Mouse (Mus musculus): ENCODE measurements around the gene Cacna2d3.

Cacna2d3 gene

GRCm38 (mm10) chr14:29077418-29077817 is 644.2 kb downstream of the Cacna2d3 start:
- DNase-seq (ENCODE audit: low spot score in 2 of 2): no peak

- DNase-seq (ENCODE audit: low spot score in 2 of 2): no peak
These were observed 647.9 kb downstream of the Cacna2d3 start for GRCm38 (mm10) chr14:29073747-29074146.

GRCm38 (mm10) chr14:29062676-29063075 is 659.0 kb downstream of the Cacna2d3 start:
- no peak for DNase-seq (ENCODE audit: low spot score in 2 of 2)

GRCm38 (mm10) chr14:29061491-29061890 is 660.2 kb downstream of the Cacna2d3 start:
- DNase-seq (ENCODE audit: low spot score in 2 of 2): no peak

- DNase-seq (ENCODE audit: low spot score in 2 of 2): no peak
These were observed 661.0 kb downstream of the Cacna2d3 start for GRCm38 (mm10) chr14:29060679-29061078.

- no peak for DNase-seq (ENCODE audit: low spot score in 2 of 2)
These were observed 669.5 kb downstream of the Cacna2d3 start for GRCm38 (mm10) chr14:29051951-29052835.

- DNase-seq (ENCODE audit: low spot score in 2 of 2): no peak
These were observed 679.3 kb downstream of the Cacna2d3 start for GRCm38 (mm10) chr14:29042355-29042754.

GRCm38 (mm10) chr14:29041498-29041897 is 680.2 kb downstream of the Cacna2d3 start:
- DNase-seq (ENCODE audit: low spot score in 2 of 2): no peak

- DNase-seq (ENCODE audit: low spot score in 2 of 2): peak in 1 of 2 experiments; percentile 52
These were observed 680.9 kb downstream of the Cacna2d3 start for GRCm38 (mm10) chr14:29040606-29041364.

- no peak for DNase-seq (ENCODE audit: low spot score in 2 of 2)
These were observed 683.4 kb downstream of the Cacna2d3 start for GRCm38 (mm10) chr14:29038246-29038645.

- no peak for DNase-seq (ENCODE audit: low spot score in 2 of 2)
These were observed 689.7 kb downstream of the Cacna2d3 start for GRCm38 (mm10) chr14:29031858-29032395.

- no peak for DNase-seq (ENCODE audit: low spot score in 2 of 2)
These were observed 691.1 kb downstream of the Cacna2d3 start for GRCm38 (mm10) chr14:29030519-29030918.

- DNase-seq (ENCODE audit: low spot score in 2 of 2): no peak
These were observed 691.7 kb downstream of the Cacna2d3 start for GRCm38 (mm10) chr14:29029896-29030420.

- no peak for DNase-seq (ENCODE audit: low spot score in 2 of 2)
These were observed 692.6 kb downstream of the Cacna2d3 start for GRCm38 (mm10) chr14:29029107-29029469.

GRCm38 (mm10) chr14:29028391-29029106 is 693.1 kb downstream of the Cacna2d3 start:
- DNase-seq (ENCODE audit: low spot score in 2 of 2): no peak

GRCm38 (mm10) chr14:29027276-29027675 is 694.4 kb downstream of the Cacna2d3 start:
- DNase-seq (ENCODE audit: low spot score in 2 of 2): no peak

GRCm38 (mm10) chr14:29025335-29025734 is 696.3 kb downstream of the Cacna2d3 start:
- DNase-seq (ENCODE audit: low spot score in 2 of 2): no peak

GRCm38 (mm10) chr14:29023246-29023645 is 698.4 kb downstream of the Cacna2d3 start:
- no peak for DNase-seq (ENCODE audit: low spot score in 2 of 2)

- no peak for DNase-seq (ENCODE audit: low spot score in 2 of 2)
These were observed 700.4 kb downstream of the Cacna2d3 start for GRCm38 (mm10) chr14:29021295-29021694.

- no peak for DNase-seq (ENCODE audit: low spot score in 2 of 2)
These were observed 703.2 kb downstream of the Cacna2d3 start for GRCm38 (mm10) chr14:29018316-29019000.

GRCm38 (mm10) chr14:29017883-29018282 is 703.8 kb downstream of the Cacna2d3 start, which contains the start of gene Lrtm1:
Gene Lrtm1 (plus strand): TSS chr14:29018208.
- DNase-seq (ENCODE audit: low spot score in 2 of 2): no peak
